Mouse (Mus musculus) liver, embryonic 14.5 days (tissue): ENCODE measurements around the gene Rimbp3.

Experiments
- CTCF ChIP-seq: IDR thresholded peaks from 2 replicates; pipeline ENCODE4 v1.5.1; 2016; ENCODE audit warnings: antibody characterized with exemption, low read depth, control low read depth
- EP300 ChIP-seq: IDR thresholded peaks from 2 replicates; pipeline ENCODE4 v1.6.1; 2016; ENCODE audit warnings: antibody characterized with exemption, low read depth

DNA sequence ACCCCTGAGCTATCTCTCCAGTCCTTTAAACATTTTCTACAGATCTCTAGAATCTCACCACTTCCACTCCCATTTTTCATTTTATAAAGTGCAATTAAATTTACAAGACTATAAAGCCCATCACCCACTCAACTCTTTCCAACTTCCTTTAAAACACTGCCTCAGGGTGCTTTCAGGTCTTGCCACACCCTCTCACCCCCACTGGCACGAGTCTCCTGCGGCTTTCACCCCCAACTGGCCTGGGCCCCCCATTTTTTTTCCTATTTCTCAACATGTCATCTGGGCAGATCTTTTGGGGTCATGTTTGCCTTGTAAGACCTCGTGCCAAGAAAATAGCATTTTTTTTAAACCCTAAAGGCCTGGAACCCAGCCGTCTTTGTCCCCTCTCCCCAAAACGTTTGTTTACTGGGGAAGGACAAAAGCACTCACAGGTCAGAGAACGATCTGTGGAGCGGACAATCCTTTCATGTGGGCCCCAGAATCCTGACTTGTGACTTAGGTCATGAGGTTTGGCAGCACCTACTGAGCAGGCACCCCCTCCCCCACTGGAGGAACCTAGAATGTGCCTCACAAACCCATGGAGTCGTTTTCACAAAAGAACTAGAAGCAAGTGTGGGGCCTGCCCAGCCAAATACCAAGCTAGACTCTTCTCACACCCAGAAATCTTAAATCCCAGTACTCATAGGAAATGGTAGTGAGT lies 8.7 kb downstream of the Rimbp3 start:
- no peak for TF ChIP-seq CTCF
- no peak for TF ChIP-seq EP300
